Mouse (Mus musculus): Measurements from ENCODE around the gene Unc5cl. TPM values are rescaled to one million over a fixed set of nuclear protein-coding genes. Genes with fewer than 3 reads are reported as not detected.

The Unc5cl gene
- polyA plus RNA-seq (2014; fragmentation: Illumina TruSeq; extraction: RNeasy Lipid Tissue Mini Kit (QIAGEN cat#74804); ENCODE audit: low read depth, low replicate concordance) = 1.2 TPM

DNA sequence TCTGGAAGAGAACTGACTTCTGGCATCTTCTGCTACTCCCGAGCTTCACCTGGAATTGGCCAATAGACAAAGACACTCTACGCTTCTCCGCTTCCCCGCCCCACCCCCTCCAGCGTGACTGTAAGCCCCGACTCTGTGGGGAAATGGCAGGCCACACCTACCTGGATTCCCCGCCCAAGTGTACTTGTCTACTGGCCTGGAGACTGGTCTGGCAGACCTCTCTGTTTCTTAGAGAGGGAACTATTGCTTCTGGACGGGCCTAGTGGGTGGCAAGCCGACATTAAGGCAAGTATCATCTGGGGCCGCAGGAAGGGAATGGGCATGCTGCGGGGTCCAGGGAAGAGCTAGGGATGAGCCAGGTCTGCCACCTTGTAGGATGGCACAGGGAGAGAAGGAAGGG, at the start of gene Unc5cl:
Unc5cl (plus strand) TSS at position 214 of the 400 bp plus-strand sequence.

GRCm38 (mm10) chr17:48409380-48410298, 45.1 kb upstream of the Unc5cl start, which contains the start of the genes Nfya and Oard1:
Nfya (minus strand) TSS chr17:48409906.
Oard1 (plus strand) TSS chr17:48410014.

GRCm38 (mm10) chr17:48432158-48432980, 22.3 kb upstream of the Unc5cl start, which contains the start of gene Apobec2:
Apobec2 (minus strand) TSS chr17:48432930.

DNA sequence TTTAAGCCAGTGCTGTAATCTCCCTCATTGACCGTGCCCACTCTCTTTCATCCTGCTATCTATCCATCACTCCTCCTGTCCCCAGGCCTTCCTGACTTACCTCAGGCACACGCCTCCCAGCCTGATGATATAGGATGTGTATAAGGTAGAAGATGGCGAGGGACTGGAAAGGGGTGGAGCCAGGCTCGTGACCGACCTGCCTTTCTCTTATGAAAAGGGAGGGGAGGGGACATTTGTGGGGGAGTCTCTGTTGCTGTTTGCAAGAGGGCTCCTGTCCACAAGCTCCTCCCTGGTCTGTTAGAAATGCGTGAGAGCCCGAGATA, 3.4 kb upstream of the Unc5cl start, which contains the start of gene Tspo2:
Tspo2 (minus strand) TSS at position 170 of the 323 bp plus-strand sequence.

Other genes starting within 250 kb of the Unc5cl start
- gene Trem1, start 222.1 kb upstream of the Unc5cl start, polyA plus RNA-seq (2014; fragmentation: Illumina TruSeq; extraction: RNeasy Lipid Tissue Mini Kit (QIAGEN cat#74804); ENCODE audit: low read depth, low replicate concordance) = not detected
- gene Trem3, start 207.1 kb upstream of the Unc5cl start, polyA plus RNA-seq (2014; fragmentation: Illumina TruSeq; extraction: RNeasy Lipid Tissue Mini Kit (QIAGEN cat#74804); ENCODE audit: low read depth, low replicate concordance) = not detected
- 0.53 TPM for gene Treml4, start 190.6 kb upstream of the Unc5cl start, polyA plus RNA-seq (2014; fragmentation: Illumina TruSeq; extraction: RNeasy Lipid Tissue Mini Kit (QIAGEN cat#74804); ENCODE audit: low read depth, low replicate concordance)
- gene Treml2, start 155.4 kb upstream of the Unc5cl start, polyA plus RNA-seq (2014; fragmentation: Illumina TruSeq; extraction: RNeasy Lipid Tissue Mini Kit (QIAGEN cat#74804); ENCODE audit: low read depth, low replicate concordance) = 0.36 TPM
- 0.68 TPM for gene B430306N03Rik, start 138.8 kb upstream of the Unc5cl start, polyA plus RNA-seq (2014; fragmentation: Illumina TruSeq; extraction: RNeasy Lipid Tissue Mini Kit (QIAGEN cat#74804); ENCODE audit: low read depth, low replicate concordance)
- gene Trem2, start 108.5 kb upstream of the Unc5cl start, polyA plus RNA-seq (2014; fragmentation: Illumina TruSeq; extraction: RNeasy Lipid Tissue Mini Kit (QIAGEN cat#74804); ENCODE audit: low read depth, low replicate concordance) = 11.4 TPM
- gene Treml1, start 95.0 kb upstream of the Unc5cl start, polyA plus RNA-seq (2014; fragmentation: Illumina TruSeq; extraction: RNeasy Lipid Tissue Mini Kit (QIAGEN cat#74804); ENCODE audit: low read depth, low replicate concordance) = not detected
- 24.5 TPM for gene Nfya, start 45.0 kb upstream of the Unc5cl start, polyA plus RNA-seq (2014; fragmentation: Illumina TruSeq; extraction: RNeasy Lipid Tissue Mini Kit (QIAGEN cat#74804); ENCODE audit: low read depth, low replicate concordance)
- gene Oard1, start 44.9 kb upstream of the Unc5cl start, polyA plus RNA-seq (2014; fragmentation: Illumina TruSeq; extraction: RNeasy Lipid Tissue Mini Kit (QIAGEN cat#74804); ENCODE audit: low read depth, low replicate concordance) = 39.9 TPM
- gene Apobec2, start 22.0 kb upstream of the Unc5cl start, polyA plus RNA-seq (2014; fragmentation: Illumina TruSeq; extraction: RNeasy Lipid Tissue Mini Kit (QIAGEN cat#74804); ENCODE audit: low read depth, low replicate concordance) = 0.21 TPM
- not detected for gene Tspo2, start 3.4 kb upstream of the Unc5cl start, polyA plus RNA-seq (2014; fragmentation: Illumina TruSeq; extraction: RNeasy Lipid Tissue Mini Kit (QIAGEN cat#74804); ENCODE audit: low read depth, low replicate concordance)